Mouse (Mus musculus): ENCODE results near the gene Ccl24. TPM values are rescaled to one million over a fixed set of nuclear protein-coding genes. Genes with fewer than 3 reads are reported as not detected.

Gene Ccl24
- polyA plus RNA-seq, 1 experiment from 2014 or later, result 2.8 TPM

DNA sequence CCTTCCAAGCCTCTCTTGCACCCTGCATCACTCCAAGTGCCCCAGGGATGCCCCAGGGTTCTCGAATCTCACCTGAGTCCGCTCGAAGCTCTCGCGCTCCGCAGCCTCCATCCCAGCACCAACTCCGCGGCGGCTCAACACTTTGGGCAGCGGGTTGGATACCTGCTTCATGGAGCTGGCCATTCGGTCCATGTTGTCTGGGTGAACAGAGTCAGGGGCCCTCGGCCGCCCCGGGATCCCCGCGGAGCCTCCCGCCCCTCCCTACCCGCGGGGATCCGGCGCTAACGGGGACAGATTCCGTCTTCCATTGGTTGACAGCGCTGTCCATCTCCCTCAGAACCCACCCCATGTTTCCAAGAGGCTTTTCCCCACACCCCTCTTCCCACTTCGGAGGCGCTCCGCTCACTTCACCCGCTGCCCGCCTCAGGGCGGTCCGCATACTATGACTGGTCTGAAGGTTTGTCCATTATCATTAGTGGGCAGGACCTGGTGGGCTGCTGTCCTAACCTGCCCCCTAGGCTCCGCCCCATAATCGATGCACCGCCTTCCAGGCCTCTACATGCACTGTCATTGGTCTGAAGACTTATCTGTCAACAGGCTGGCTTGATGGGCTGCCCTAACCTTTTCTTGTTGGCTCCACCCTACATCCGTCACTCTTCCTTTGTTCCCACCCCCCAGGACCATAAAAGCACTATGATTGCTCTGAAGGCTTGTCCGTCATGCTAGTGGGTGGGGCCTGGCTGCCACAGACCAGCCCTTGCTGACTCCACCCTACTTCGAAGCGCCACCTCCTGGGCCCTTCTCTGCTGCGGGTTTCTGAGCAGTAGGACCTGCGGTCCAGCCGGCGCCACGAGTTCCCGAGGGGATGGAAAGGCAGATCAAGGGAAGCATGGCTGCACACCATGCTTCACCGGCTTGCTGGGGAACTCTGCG, 27.7 kb downstream of the Ccl24 start, which contains the start of gene Hip1:
TSS of gene Hip1 (minus strand) at position 256 of the 933 bp plus-strand sequence.
- no peaks in the 10 kb centered on the region for H3K27me3 ChIP-seq
- H3K4me3 ChIP-seq (replicated peaks), result peak within 1 kb of the TSS; percentile 75
- H3K4me1 ChIP-seq, result peaks cover 9% of the 10 kb centered on the region
- no peaks in the 10 kb centered on the region for H3K9me3 ChIP-seq (replicated peaks)
- H3K4me2 ChIP-seq (replicated peaks), result peak within 1 kb of the TSS; percentile 88
- WGBS, result under 1% methylated on average over 46 of the region's 46 CpGs
- peak within 1 kb of the TSS; percentile 71 for H3K27ac ChIP-seq (replicated peaks)
- peak; percentile 98 for ATAC-seq (ENCODE audit: insufficient number of reproducible peaks, low FRiP score, low TSS enrichment, low read depth)
- H3K36me3 ChIP-seq, result no peaks in the 10 kb centered on the region
- peak within 1 kb of the TSS; percentile 55 for H3K9ac ChIP-seq

DNA sequence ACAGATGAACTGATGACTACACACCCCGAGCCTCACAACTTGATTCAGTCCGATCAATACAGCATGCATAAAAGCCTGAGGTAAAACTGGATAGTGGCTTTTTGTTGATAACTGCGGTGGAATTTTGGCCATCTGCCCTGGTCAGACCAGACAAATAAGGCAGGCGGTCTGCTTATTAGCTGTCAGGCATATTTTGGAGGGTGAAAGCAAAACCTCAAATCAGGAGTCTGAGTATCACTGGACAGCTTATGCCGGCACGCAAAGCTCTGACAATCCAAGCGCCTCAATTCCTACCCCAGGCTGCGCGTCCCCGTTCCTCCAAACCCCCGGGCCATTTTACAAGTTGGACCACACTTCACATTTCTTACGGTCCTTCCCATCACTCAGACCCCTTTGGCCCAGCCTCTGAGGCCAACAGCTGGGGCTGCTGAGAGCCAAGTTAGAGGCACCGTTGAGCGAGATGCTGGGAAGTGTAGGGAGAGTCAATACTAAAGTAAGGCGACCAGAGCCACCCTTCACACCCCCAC, 28.8 kb downstream of the Ccl24 start:
- H3K27ac ChIP-seq (replicated peaks), result peak overlapping the region; percentile 71; the same call in 1 of the 2 replicates
- H3K4me1 ChIP-seq, result peaks cover 9% of the 10 kb centered on the region
- 6% methylated on average over 15 of the region's 15 CpGs for WGBS
- no peak for ATAC-seq (ENCODE audit: insufficient number of reproducible peaks, low FRiP score, low TSS enrichment, low read depth)
- peak overlapping the region; percentile 75 for H3K4me3 ChIP-seq (replicated peaks)
- no peaks in the 10 kb centered on the region for H3K36me3 ChIP-seq
- H3K9me3 ChIP-seq (replicated peaks), result no peaks in the 10 kb centered on the region
- no peaks in the 10 kb centered on the region for H3K27me3 ChIP-seq
- H3K9ac ChIP-seq, result peak overlapping the region; percentile 55
- H3K4me2 ChIP-seq (replicated peaks), result peak overlapping the region; percentile 88

DNA sequence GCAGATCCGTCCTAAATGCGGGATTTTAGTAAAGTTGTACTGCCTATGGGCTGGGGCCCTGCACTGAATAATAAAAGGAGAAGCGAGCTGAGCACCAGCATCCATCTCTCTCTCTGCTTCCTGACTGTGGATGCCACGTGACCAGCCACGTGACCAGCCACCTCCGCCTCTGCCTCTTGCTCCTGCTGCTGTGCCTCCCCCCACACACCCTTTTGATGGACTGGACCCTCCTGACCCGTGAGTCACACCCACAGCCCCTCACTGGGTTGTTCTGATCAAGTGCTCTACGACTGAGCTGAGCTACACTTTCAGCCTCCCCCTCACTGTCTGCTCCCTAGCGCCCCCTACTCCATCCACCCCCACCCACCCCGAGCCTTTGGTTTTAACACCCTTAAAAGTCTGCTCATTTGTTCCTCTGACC, 35.0 kb downstream of the Ccl24 start:
- Histone ChIP-seq H3K27ac (replicated peaks) (no peak overlapping the region), H3K4me1 (peaks cover 9% of the 10 kb centered on the region), H3K36me3 (no peaks in the 10 kb centered on the region), H3K9ac (no peak overlapping the region), H3K9me3 (replicated peaks) (no peaks in the 10 kb centered on the region), H3K4me3 (replicated peaks) (no peak overlapping the region), H3K4me2 (replicated peaks) (no peak overlapping the region), H3K27me3 (no peaks in the 10 kb centered on the region)
- no peak for ATAC-seq (ENCODE audit: insufficient number of reproducible peaks, low FRiP score, low TSS enrichment, low read depth)
- WGBS, result 77% methylated on average over 10 of the region's 10 CpGs

DNA sequence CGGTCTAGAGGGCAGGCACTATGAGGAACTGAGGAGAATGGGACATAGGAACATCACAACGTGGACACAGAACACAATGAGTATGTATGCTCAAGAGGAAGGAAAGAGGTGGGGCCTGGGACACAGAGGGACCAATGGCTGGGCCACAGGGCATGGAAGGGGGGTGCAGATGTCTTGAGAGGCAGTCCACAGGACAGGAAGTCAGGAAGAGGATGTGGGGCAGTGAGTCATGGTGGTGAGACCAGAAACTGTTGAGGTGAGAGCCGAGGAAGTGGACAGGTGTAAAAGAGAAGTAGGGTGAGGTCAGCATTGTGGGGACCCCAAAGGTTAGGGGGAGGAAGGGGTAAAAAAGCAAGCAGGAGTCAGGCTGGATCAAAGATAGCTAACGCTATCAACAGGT, 35.5 kb downstream of the Ccl24 start:
- ATAC-seq (ENCODE audit: insufficient number of reproducible peaks, low FRiP score, low TSS enrichment, low read depth), result no peak
- WGBS, result 77% methylated on average over 4 of the region's 4 CpGs
- peaks cover 9% of the 10 kb centered on the region for H3K4me1 ChIP-seq
- no peaks in the 10 kb centered on the region for H3K9me3 ChIP-seq (replicated peaks)
- no peak overlapping the region for H3K4me3 ChIP-seq (replicated peaks)
- no peak overlapping the region for H3K27ac ChIP-seq (replicated peaks)
- no peaks in the 10 kb centered on the region for H3K27me3 ChIP-seq
- H3K9ac ChIP-seq, result no peak overlapping the region
- H3K36me3 ChIP-seq, result no peaks in the 10 kb centered on the region
- no peak overlapping the region for H3K4me2 ChIP-seq (replicated peaks)

DNA sequence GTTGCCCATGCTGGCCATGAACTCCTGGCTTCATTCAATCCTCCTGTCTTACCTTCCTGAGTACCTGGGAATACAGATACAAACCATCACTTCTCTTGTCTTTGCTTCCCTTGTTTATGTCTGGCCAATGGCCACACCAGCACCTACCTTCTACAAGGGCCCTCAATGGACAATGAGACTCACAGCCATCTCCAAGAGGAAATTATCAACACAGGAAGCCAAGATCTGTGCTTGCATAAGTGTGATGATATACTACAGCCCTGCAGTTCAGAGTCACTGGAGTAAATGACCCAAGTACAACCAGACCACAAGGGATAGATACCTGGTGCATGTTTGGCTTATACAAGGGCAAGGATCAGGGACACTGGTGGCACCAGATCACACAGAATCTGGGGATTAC, 37.0 kb downstream of the Ccl24 start:
- no peak overlapping the region for H3K27ac ChIP-seq (replicated peaks)

DNA sequence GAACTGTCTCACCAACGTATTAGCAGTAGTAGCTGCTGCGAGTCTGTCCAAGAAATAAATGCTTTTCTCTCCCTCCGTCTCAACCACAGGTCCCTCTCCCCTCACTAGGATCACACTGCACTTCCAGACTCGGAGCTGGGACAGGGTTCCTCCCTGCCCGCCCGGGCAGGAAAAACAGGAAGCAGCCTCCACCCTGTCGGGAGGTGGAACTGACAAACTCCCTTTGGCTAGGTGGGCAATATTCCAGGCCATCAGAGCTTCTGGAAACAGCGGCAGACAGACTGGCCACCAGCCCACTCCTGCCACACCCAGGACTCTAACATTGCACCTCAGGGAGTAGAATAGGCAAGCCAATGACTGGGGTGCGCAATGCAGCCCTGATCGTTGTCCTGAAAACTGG, 39.4 kb downstream of the Ccl24 start:
- Histone ChIP-seq H3K4me3 (replicated peaks) (no peak overlapping the region), H3K9me3 (replicated peaks) (no peaks in the 10 kb centered on the region), H3K4me1 (peaks cover 25% of the 10 kb centered on the region), H3K36me3 (no peaks in the 10 kb centered on the region), H3K27me3 (no peaks in the 10 kb centered on the region), H3K9ac (no peak overlapping the region), H3K27ac (replicated peaks) (peak overlapping the region; percentile 56), H3K4me2 (replicated peaks) (0 out of 2 replicates have a peak overlapping the region, but pooled peaks have one; percentile 8)
- ATAC-seq (ENCODE audit: insufficient number of reproducible peaks, low FRiP score, low TSS enrichment, low read depth), result 0 out of 2 replicates have a peak, but pooled peaks have one; percentile 34
- WGBS, result 50% methylated on average over 10 of the region's 10 CpGs

More for the DNA sequence above, 37.0 kb downstream of the Ccl24 start:
- Histone ChIP-seq H3K4me3 (replicated peaks) (no peak overlapping the region), H3K27me3 (no peaks in the 10 kb centered on the region), H3K36me3 (no peaks in the 10 kb centered on the region), H3K4me2 (replicated peaks) (no peak overlapping the region), H3K9ac (no peak overlapping the region), H3K9me3 (replicated peaks) (no peaks in the 10 kb centered on the region), H3K4me1 (peaks cover 18% of the 10 kb centered on the region)
- no peak for ATAC-seq (ENCODE audit: insufficient number of reproducible peaks, low FRiP score, low TSS enrichment, low read depth)

DNA sequence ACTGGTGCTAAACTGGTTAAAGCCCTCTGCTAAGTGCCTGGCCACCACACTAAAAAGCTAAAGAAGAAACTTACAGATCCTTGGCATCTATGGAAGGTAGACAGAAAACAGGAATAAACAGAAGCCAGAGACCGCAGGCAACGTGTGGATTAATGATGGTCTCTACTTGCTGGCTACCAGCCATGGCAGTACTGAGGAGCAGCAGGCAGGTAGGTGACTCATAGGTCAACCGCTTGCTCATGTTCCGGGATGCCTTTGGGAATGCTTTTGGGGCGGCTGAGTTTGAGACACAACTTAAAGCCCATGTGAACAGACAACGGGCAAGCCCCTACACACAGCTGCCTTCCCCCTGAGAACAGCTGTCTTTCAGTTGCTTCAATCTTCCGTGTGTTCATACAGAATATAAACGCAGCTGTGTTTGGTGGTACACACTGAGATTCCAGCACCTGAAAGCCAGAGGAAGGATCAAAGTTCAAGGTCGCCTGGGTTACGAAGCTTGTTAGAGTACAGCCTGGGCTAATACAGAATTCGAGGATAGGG, 41.5 kb downstream of the Ccl24 start:
- ATAC-seq (ENCODE audit: insufficient number of reproducible peaks, low FRiP score, low TSS enrichment, low read depth), result no peak
- Histone ChIP-seq H3K27me3 (no peaks in the 10 kb centered on the region), H3K4me1 (peaks cover 25% of the 10 kb centered on the region), H3K9me3 (replicated peaks) (no peaks in the 10 kb centered on the region), H3K36me3 (no peaks in the 10 kb centered on the region), H3K4me2 (replicated peaks) (no peak overlapping the region), H3K27ac (replicated peaks) (no peak overlapping the region), H3K4me3 (replicated peaks) (no peak overlapping the region), H3K9ac (no peak overlapping the region)
- WGBS, result 62% methylated on average over 11 of the region's 11 CpGs

DNA sequence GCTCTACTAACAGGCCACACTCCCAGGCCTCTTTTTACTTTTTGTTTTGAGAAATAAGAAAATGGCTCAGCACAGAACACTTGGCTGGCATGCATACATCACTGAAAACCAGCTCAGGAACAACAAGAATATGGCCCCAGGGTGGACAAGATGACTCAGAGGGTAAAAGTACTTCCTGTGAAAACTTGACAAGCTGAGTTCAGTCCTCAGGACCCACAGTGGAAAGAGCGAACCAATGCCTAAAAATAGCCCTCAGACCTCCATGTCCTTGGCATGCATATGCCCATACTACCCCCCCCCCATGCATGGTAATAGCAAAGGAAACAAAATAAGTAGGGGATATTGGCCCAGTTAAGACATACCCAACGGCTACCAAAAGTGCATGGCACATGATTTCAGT, 42.9 kb downstream of the Ccl24 start:
- Histone ChIP-seq H3K4me3 (replicated peaks) (no peak overlapping the region), H3K9ac (no peak overlapping the region), H3K36me3 (no peaks in the 10 kb centered on the region), H3K27ac (replicated peaks) (no peak overlapping the region), H3K4me2 (replicated peaks) (no peak overlapping the region), H3K27me3 (no peaks in the 10 kb centered on the region), H3K4me1 (peaks cover 31% of the 10 kb centered on the region), H3K9me3 (replicated peaks) (no peaks in the 10 kb centered on the region)
- no peak for ATAC-seq (ENCODE audit: insufficient number of reproducible peaks, low FRiP score, low TSS enrichment, low read depth)
- 54% methylated on average over 2 of the region's 2 CpGs for WGBS

DNA sequence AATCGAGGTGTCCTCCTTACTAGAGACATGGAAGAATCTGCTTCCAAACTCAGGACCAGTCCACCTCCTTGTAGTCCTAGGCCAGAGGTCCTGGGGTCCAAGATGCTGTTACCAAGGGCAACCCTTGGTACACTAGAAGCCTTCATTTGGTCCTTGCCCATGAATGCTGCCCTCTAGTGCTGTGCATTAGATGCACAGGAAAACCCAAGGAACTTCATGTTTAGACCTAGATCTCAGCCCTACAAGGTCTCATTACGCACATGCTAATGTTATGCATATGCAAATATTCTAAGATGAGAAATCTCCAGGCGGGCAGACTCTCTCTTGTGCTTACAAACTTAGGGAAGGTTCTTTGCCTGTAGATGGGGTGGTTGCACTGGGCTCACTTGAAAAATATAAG, 43.5 kb downstream of the Ccl24 start:
- no peaks in the 10 kb centered on the region for H3K36me3 ChIP-seq
- H3K4me2 ChIP-seq (replicated peaks), result no peak overlapping the region
- 79% methylated on average over 3 of the region's 3 CpGs for WGBS
- H3K9ac ChIP-seq, result no peak overlapping the region
- no peak for ATAC-seq (ENCODE audit: insufficient number of reproducible peaks, low FRiP score, low TSS enrichment, low read depth)
- no peak overlapping the region for H3K27ac ChIP-seq (replicated peaks)
- H3K4me1 ChIP-seq, result peaks cover 36% of the 10 kb centered on the region
- no peaks in the 10 kb centered on the region for H3K27me3 ChIP-seq
- no peaks in the 10 kb centered on the region for H3K9me3 ChIP-seq (replicated peaks)
- no peak overlapping the region for H3K4me3 ChIP-seq (replicated peaks)

DNA sequence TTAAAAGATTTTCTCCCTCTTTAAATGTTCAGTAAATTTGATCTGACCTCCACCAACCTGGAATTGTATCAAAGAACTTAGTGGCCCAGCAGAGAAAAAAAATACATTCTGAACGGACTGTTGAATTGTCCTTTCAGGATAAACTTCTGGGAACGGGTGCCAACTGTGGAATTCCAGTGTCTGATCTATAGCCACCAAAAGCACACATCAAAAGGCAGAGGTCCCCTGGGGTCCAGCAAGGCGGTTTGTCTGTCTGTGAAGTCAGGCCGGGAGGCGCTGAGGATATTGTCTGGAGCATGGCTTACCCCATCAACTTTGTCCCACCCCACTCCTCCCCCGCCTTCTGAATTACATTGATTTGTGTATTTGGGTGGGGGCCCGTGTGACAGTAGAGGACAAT, 44.9 kb downstream of the Ccl24 start:
- Histone ChIP-seq H3K27ac (replicated peaks) (0 out of 2 replicates have a peak overlapping the region, but pooled peaks have one; percentile 8), H3K4me1 (peaks cover 28% of the 10 kb centered on the region), H3K27me3 (no peaks in the 10 kb centered on the region), H3K9ac (no peak overlapping the region), H3K4me2 (replicated peaks) (no peak overlapping the region), H3K4me3 (replicated peaks) (no peak overlapping the region), H3K9me3 (replicated peaks) (no peaks in the 10 kb centered on the region), H3K36me3 (no peaks in the 10 kb centered on the region; the same call in 1 of the 2 replicates)
- no peak for ATAC-seq (ENCODE audit: insufficient number of reproducible peaks, low FRiP score, low TSS enrichment, low read depth)
- WGBS, result 49% methylated on average over 7 of the region's 7 CpGs
